Mouse (Mus musculus): ENCODE data around the gene Thap4. TPM values are rescaled to one million over a fixed set of nuclear protein-coding genes. Genes with fewer than 3 reads are reported as not detected.

Thap4 gene
- total RNA-seq, 2 experiments from 2014 or later = 14.0 to 19.5 TPM

Other genes starting within 250 kb of the Thap4 start
- gene Farp2, start 242.8 kb downstream of the Thap4 start, total RNA-seq (2015) = 1.6 and 2.0 TPM in 2 replicates
- gene Farp2, start 242.8 kb downstream of the Thap4 start, total RNA-seq (2017) = 0.99 and 1.6 TPM in 2 replicates
- gene Stk25, start 96.2 kb downstream of the Thap4 start, total RNA-seq (2015) = 21.4 and 22.7 TPM in 2 replicates
- 26.5 and 39.6 TPM in 2 replicates for gene Stk25, start 96.2 kb downstream of the Thap4 start, total RNA-seq (2017)
- not detected in 2 replicates for gene Bok, start 69.2 kb downstream of the Thap4 start, total RNA-seq (2015)
- gene Bok, start 69.2 kb downstream of the Thap4 start, total RNA-seq (2017) = not detected in 2 replicates
- 16.6 and 19.9 TPM in 2 replicates for gene Atg4b, start 3.4 kb downstream of the Thap4 start, total RNA-seq (2015)
- gene Atg4b, start 3.4 kb downstream of the Thap4 start, total RNA-seq (2017) = 34.5 and 36.5 TPM in 2 replicates
- gene Dtymk, start 47.1 kb upstream of the Thap4 start, total RNA-seq (2015) = 89.6 and 94.6 TPM in 2 replicates
- gene Dtymk, start 47.1 kb upstream of the Thap4 start, total RNA-seq (2017) = 78.7 and 94.6 TPM in 2 replicates
- gene Ing5, start 49.1 kb upstream of the Thap4 start, total RNA-seq (2015) = 8.3 and 11.1 TPM in 2 replicates
- gene Ing5, start 49.1 kb upstream of the Thap4 start, total RNA-seq (2017) = 22.1 and 26.3 TPM in 2 replicates
- 10.8 and 12.4 TPM in 2 replicates for gene D2hgdh, start 70.0 kb upstream of the Thap4 start, total RNA-seq (2015)
- 13.2 and 15.2 TPM in 2 replicates for gene D2hgdh, start 70.0 kb upstream of the Thap4 start, total RNA-seq (2017)
- not detected in 2 replicates for gene Gal3st2, start 106.4 kb upstream of the Thap4 start, total RNA-seq (2015)
- not detected in 2 replicates for gene Gal3st2, start 106.4 kb upstream of the Thap4 start, total RNA-seq (2017)
- not detected in 2 replicates for gene Gal3st2b, start 163.4 kb upstream of the Thap4 start, total RNA-seq (2015)
- not detected in 2 replicates for gene Gal3st2b, start 163.4 kb upstream of the Thap4 start, total RNA-seq (2017)
- gene Gal3st2c, start 235.6 kb upstream of the Thap4 start, total RNA-seq (2015) = not detected in 2 replicates
- not detected in 2 replicates for gene Gal3st2c, start 235.6 kb upstream of the Thap4 start, total RNA-seq (2017)